Mouse (Mus musculus) small intestine, adult 2 months (tissue): Measurements from ENCODE around the gene Prkab1. TPM values are rescaled to one million over a fixed set of nuclear protein-coding genes. Genes with fewer than 3 reads are reported as not detected.

ENCODE experiments used
- H3K27ac ChIP-seq: fragments of 200-500 bp; 2 replicates; pipeline ENCODE4 v1.5.1; 2012; ENCODE audit warnings: low read depth, low read length, control low read depth, inconsistent platforms; ENCODE audit not compliant: insufficient read depth
- H3K27me3 ChIP-seq: fragments of 200-500 bp; 2 replicates; pipeline ENCODE4 v1.6.1; 2012; ENCODE audit warnings: mild to moderate bottlenecking, moderate library complexity, low read length, inconsistent platforms; ENCODE audit not compliant: control insufficient read depth, insufficient read depth
- H3K36me3 ChIP-seq: fragments of 200-500 bp; 2 replicates; pipeline ENCODE4 v1.6.1; 2012; ENCODE audit warnings: mild to moderate bottlenecking, low read length, control low read depth, inconsistent platforms; ENCODE audit not compliant: control insufficient read depth, insufficient read depth
- H3K4me1 ChIP-seq: fragments of 200-500 bp; 2 replicates; pipeline ENCODE4 v1.6.1; 2012; ENCODE audit warnings: low read length, inconsistent platforms, mixed read lengths; ENCODE audit not compliant: control insufficient read depth, insufficient read depth, insufficient read length
- H3K4me3 ChIP-seq: fragments of 200-500 bp; 2 replicates; pipeline ENCODE4 v1.5.1; 2012; ENCODE audit warnings: low read depth, mild to moderate bottlenecking, control low read depth, inconsistent platforms, low read length, moderate library complexity
- CTCF ChIP-seq: fragments of 200-500 bp; IDR thresholded peaks from 2 replicates; pipeline ENCODE4 v1.5.1; 2012; ENCODE audit warnings: low read depth, mild to moderate bottlenecking, control low read depth, inconsistent platforms, low read length, moderate library complexity, mixed read lengths; ENCODE audit not compliant: insufficient replicate concordance, insufficient read length; ENCODE audit errors: extremely low read depth
- POLR2A ChIP-seq: fragments of 200-500 bp; IDR thresholded peaks from 2 replicates; pipeline ENCODE4 v1.6.1; 2012; ENCODE audit warnings: low read depth, mild to moderate bottlenecking, control low read depth, inconsistent platforms, low read length, moderate library complexity
- WGBS: fragments of 180-500 bp; shearing (Covaris S2); methylation state at CpG from one replicate; pipeline ENCODE4 v1.1.7; 2018; 5-methylcytosine and 5-hydroxymethylcytosine counted together
- polyA plus RNA-seq: library from polyadenylated mRNA; depleted of rRNA; stranded (reverse); fragments of >200 nt; gene quantifications from 2 replicates; pipeline ENCODE4 v1.2.3, GENCODE M21; 2012

Prkab1 gene
- polyA plus RNA-seq, 1 experiment: 73.8 TPM

DNA sequence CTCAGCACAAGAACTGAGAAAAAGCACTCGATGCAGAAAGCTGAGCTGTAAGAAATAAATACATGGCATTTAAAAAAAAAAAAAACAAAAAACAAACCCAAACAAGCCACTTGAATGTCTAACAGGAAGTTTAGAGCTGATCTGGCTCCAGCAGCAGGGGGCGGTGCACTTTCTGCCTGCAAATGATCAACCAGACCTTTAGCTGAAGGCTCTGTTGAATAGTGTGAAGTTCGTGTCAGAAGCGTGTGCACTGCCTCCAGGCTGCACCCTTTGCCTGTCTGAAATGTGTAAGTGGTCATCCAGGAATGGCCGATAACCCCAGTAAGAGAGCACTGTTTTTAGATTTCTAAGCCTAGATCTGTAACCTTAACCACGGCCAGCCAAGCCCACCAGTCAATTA is 5.5 kb downstream of the Prkab1 start:
- 0 out of 2 replicates have a peak overlapping the region, but pooled peaks have one; percentile 2 for H3K27ac ChIP-seq

DNA sequence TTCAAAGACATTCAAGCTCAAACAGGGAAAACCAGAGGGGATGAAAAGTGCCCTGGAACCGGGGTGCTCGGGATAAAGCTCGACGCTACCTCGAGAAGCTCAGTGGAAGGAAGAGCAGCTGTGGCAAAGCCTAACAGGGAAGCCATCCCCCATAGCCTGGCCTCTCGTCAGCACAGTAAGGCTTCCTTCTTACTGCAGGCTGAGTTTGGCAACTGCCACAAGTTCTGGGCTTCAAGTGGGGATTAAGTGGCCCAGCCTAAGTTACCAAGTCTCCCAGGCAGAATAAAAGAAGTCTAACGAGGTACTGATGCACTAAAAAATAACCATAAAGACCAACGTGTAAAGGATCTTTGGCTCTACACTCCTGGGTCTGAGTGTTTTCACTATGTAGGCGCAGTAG is 6.1 kb downstream of the Prkab1 start:
- Histone ChIP-seq H3K4me1 (peaks cover 20% of the 10 kb centered on the region; the same call in 1 of the 2 replicates), H3K36me3 (peaks cover 79% of the 10 kb centered on the region), H3K4me3 (no peak overlapping the region), H3K27ac (no peak overlapping the region), H3K27me3 (no peaks in the 10 kb centered on the region)
- TF ChIP-seq POLR2A (no peak), CTCF (no peak)
- WGBS: 89% methylated on average over 9 of the region's 9 CpGs

More for the DNA sequence above, 5.5 kb downstream of the Prkab1 start:
- TF ChIP-seq POLR2A: no peak
- no peak for TF ChIP-seq CTCF
- peaks cover 20% of the 10 kb centered on the region; the same call in 1 of the 2 replicates for H3K4me1 ChIP-seq
- no peak overlapping the region for H3K4me3 ChIP-seq
- H3K27me3 ChIP-seq: no peaks in the 10 kb centered on the region
- peaks cover 74% of the 10 kb centered on the region for H3K36me3 ChIP-seq
- 41% methylated on average over 6 of the region's 6 CpGs for WGBS

DNA sequence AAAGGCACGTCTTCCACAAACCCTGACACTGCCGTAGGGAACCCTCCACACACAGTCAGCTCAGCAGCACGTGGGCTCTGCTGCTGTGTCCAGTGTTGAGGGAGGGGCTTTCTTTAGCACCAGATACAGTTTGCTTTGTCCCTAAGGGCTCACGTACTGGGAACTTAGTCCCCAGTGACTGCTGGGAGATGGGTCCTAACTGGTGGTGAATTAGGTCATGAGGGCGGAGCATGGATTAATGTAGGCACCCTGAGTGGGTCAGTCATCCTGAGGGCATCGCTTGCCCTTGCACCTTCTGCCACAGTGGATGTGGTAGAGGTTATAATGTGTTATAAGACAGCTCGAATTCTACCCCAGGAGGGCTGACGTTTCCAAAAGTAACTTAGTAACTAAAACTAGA is 6.9 kb downstream of the Prkab1 start:
- WGBS: 93% methylated on average over 8 of the region's 8 CpGs
- H3K4me1 ChIP-seq: peaks cover 15% of the 10 kb centered on the region; the same call in 1 of the 2 replicates
- no peak overlapping the region for H3K4me3 ChIP-seq
- H3K36me3 ChIP-seq: peaks cover 82% of the 10 kb centered on the region
- no peak overlapping the region for H3K27ac ChIP-seq
- H3K27me3 ChIP-seq: no peaks in the 10 kb centered on the region
- TF ChIP-seq CTCF (no peak), POLR2A (no peak)

DNA sequence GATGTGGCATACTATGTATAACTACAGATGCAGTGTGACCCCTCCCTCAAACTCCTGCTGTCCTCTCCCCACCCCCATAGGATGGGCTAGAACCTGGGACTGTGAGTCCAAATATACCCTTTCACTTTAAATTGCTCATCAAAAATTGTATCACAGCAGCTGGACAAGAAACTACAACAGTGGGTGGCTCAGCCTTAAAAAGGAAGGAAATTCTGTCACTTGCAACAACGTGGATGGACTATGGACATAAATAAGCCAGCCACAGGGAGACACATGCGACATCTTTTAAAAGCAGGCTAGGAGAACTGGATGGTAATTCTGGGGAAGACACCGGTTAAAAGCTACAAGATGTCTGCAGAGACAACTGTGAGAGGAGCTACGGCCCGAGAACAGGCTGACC is 7.8 kb downstream of the Prkab1 start:
- TF ChIP-seq POLR2A: no peak
- no peak for TF ChIP-seq CTCF
- H3K27ac ChIP-seq: no peak overlapping the region
- H3K4me1 ChIP-seq: peaks cover 15% of the 10 kb centered on the region; the same call in 1 of the 2 replicates
- 87% methylated on average over 5 of the region's 5 CpGs for WGBS
- H3K27me3 ChIP-seq: no peaks in the 10 kb centered on the region
- H3K36me3 ChIP-seq: peaks cover 79% of the 10 kb centered on the region
- H3K4me3 ChIP-seq: no peak overlapping the region

DNA sequence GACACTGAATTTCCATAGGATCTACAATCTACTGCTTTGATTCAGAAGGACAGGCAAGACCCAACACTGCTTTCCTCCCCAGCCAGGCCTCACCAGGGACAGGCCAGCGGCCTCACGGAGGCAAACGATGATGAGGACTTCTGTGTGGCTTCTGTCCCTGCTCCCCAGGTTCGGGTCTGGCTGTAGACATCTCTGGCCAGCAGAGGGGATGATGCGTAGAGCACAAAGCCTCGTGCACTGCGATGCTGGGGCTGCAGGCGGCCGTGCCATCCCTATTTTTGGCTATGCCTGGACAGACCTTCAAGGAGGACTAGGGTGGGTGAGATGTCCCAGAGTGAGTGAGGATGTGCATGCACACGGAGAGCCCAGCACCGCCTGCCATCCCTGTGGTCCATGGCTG is 10.1 kb downstream of the Prkab1 start:
- peaks cover 58% of the 10 kb centered on the region for H3K36me3 ChIP-seq
- no peaks in the 10 kb centered on the region for H3K27me3 ChIP-seq
- no peak overlapping the region for H3K27ac ChIP-seq
- TF ChIP-seq POLR2A (no peak), CTCF (no peak)
- no peak overlapping the region for H3K4me3 ChIP-seq
- H3K4me1 ChIP-seq: peaks cover 12% of the 10 kb centered on the region; the same call in 1 of the 2 replicates
- 90% methylated on average over 11 of the region's 11 CpGs for WGBS

- TF ChIP-seq POLR2A (no peak), CTCF (no peak)
- Histone ChIP-seq H3K4me3 (no peak overlapping the region), H3K27ac (no peak overlapping the region), H3K4me1 (peaks cover 8% of the 10 kb centered on the region; the same call in 1 of the 2 replicates), H3K27me3 (no peaks in the 10 kb centered on the region), H3K36me3 (peaks cover 55% of the 10 kb centered on the region)
- WGBS: 68% methylated on average over 8 of the region's 8 CpGs
Measured at GRCm38 (mm10) chr5:116013821-116014220, 10.5 kb downstream of the Prkab1 start.

DNA sequence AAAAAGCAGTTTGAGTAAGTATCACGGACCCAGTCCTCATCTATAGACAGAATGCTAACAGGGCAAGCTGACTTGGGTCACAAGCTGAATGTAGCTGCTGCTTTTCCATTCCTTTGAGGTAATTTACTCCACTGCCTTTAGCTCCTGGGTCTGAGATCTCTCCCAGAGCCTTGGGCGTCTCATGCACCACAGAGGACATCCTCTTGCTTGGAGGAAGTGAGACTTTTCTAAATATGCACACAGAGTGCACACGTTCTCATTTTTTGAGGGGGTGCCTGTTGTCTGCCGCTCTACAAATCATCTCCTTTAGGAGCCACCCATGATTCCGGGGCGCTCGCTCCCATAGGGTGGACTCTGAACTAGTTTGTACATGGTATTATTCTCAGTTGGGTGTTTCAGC is 11.8 kb downstream of the Prkab1 start:
- WGBS: 90% methylated on average over 7 of the region's 7 CpGs
- Histone ChIP-seq H3K27ac (no peak overlapping the region), H3K4me1 (peaks cover 14% of the 10 kb centered on the region), H3K36me3 (peaks cover 44% of the 10 kb centered on the region), H3K4me3 (no peak overlapping the region), H3K27me3 (no peaks in the 10 kb centered on the region)
- TF ChIP-seq POLR2A (no peak), CTCF (no peak)
